Mouse (Mus musculus) olfactory bulb, adult 2 months (tissue): ENCODE data around the gene Ubn2. TPM values are rescaled to one million over a fixed set of nuclear protein-coding genes. Genes with fewer than 3 reads are reported as not detected.
"Not testable (repeated sequence)": the region's sequence is repeated elsewhere in the genome, so short reads cannot be mapped to it uniquely, and the experiment has no call there.

Experiments
- H3K27ac ChIP-seq: fragments of 200-500 bp; 2 replicates; pipeline ENCODE4 v1.5.1; 2012; ENCODE audit warnings: low read depth, low read length; ENCODE audit not compliant: insufficient read depth
- H3K4me1 ChIP-seq: fragments of 200-500 bp; 2 replicates; pipeline ENCODE4 v1.6.1; 2012; ENCODE audit warnings: low read length; ENCODE audit not compliant: control insufficient read depth, insufficient read depth
- H3K4me3 ChIP-seq: fragments of 200-500 bp; 2 replicates; pipeline ENCODE4 v1.5.1; 2012; ENCODE audit warnings: mild to moderate bottlenecking, low read depth, low read length, moderate library complexity; ENCODE audit not compliant: insufficient read depth
- CTCF ChIP-seq: fragments of 200-500 bp; IDR thresholded peaks from 2 replicates; pipeline ENCODE4 v1.5.1; 2012; ENCODE audit warnings: low read depth, mild to moderate bottlenecking, low read length, moderate library complexity; ENCODE audit not compliant: insufficient read depth
- POLR2A ChIP-seq: fragments of 200-500 bp; IDR thresholded peaks from 2 replicates; pipeline ENCODE4 v1.6.1; 2012; ENCODE audit warnings: mild to moderate bottlenecking, low read depth, low read length, moderate library complexity; ENCODE audit not compliant: insufficient read depth
- WGBS: fragments of 180-500 bp; shearing (Covaris S2); methylation state at CpG from one replicate; pipeline ENCODE4 v1.1.7; 2018; 5-methylcytosine and 5-hydroxymethylcytosine counted together
- polyA plus RNA-seq: library from polyadenylated mRNA; stranded (reverse); fragments of >200 nt; gene quantifications from 2 replicates; pipeline ENCODE4 v1.2.4, GENCODE M21; 2012; ENCODE audit warnings: low replicate concordance; ENCODE audit not compliant: missing spikeins, insufficient read depth, insufficient read length

The Ubn2 gene
- polyA plus RNA-seq, 1 experiment = not detected

- Histone ChIP-seq H3K27ac (peak overlapping the region; percentile 94), H3K4me3 (peak overlapping the region; percentile 70), H3K4me1 (no peaks in the 10 kb centered on the region)
- 2% methylated on average over 25 of the region's 25 CpGs for WGBS
- TF ChIP-seq POLR2A (no peak), CTCF (no peak)
These were observed 99.0 kb downstream of the Ubn2 start for GRCm38 (mm10) chr6:38532500-38533420.

- Histone ChIP-seq H3K4me1 (no peaks in the 10 kb centered on the region), H3K27ac (peak within 1 kb of the TSS; percentile 96), H3K4me3 (peak within 1 kb of the TSS; percentile 77)
- TF ChIP-seq CTCF = no peak
- TF ChIP-seq POLR2A = peak; percentile 73
- 3% methylated on average over 41 of the region's 41 CpGs for WGBS
These were observed 100.0 kb downstream of the Ubn2 start, which contains the start of gene Fmc1 for GRCm38 (mm10) chr6:38533428-38534405. TSS of gene Fmc1 (plus strand) at chr6:38533502.

- Histone ChIP-seq H3K4me1 (no peaks in the 10 kb centered on the region), H3K4me3 (peak overlapping the region; percentile 77), H3K27ac (peak overlapping the region; percentile 96)
- under 1% methylated on average over 53 of the region's 53 CpGs for WGBS
- TF ChIP-seq CTCF = peak; percentile 90
- TF ChIP-seq POLR2A = peak; percentile 71
These were observed 101.1 kb downstream of the Ubn2 start for GRCm38 (mm10) chr6:38534640-38535365.

GRCm38 (mm10) chr6:38535366-38535690 is 101.6 kb downstream of the Ubn2 start:
- 0% methylated on average over 9 of the region's 9 CpGs for WGBS
- H3K4me1 ChIP-seq = no peaks in the 10 kb centered on the region
- peak overlapping the region; percentile 77 for H3K4me3 ChIP-seq
- H3K27ac ChIP-seq = peak overlapping the region; percentile 96
- TF ChIP-seq CTCF = no peak
- TF ChIP-seq POLR2A = 0 out of 2 replicates have a peak, but pooled peaks have one; percentile 0

- TF ChIP-seq CTCF = no peak
- TF ChIP-seq POLR2A = no peak
- H3K27ac ChIP-seq = no peak overlapping the region
- WGBS = 84% methylated on average over 1 of the region's 1 CpGs
These were observed 102.0 kb downstream of the Ubn2 start for GRCm38 (mm10) chr6:38535788-38536187.

GRCm38 (mm10) chr6:38544141-38544540 is 110.4 kb downstream of the Ubn2 start:
- WGBS = 94% methylated on average over 5 of the region's 5 CpGs
- not testable (repeated sequence) for H3K4me3 ChIP-seq, H3K27ac ChIP-seq, H3K4me1 ChIP-seq

More at GRCm38 (mm10) chr6:38535788-38536187, 102.0 kb downstream of the Ubn2 start:
- no peaks in the 10 kb centered on the region for H3K4me1 ChIP-seq
- no peak overlapping the region for H3K4me3 ChIP-seq

- not testable (repeated sequence) for H3K27ac ChIP-seq, H3K4me3 ChIP-seq, H3K4me1 ChIP-seq
- WGBS = 87% methylated on average over 2 of the region's 2 CpGs
These were observed 113.3 kb downstream of the Ubn2 start for GRCm38 (mm10) chr6:38547005-38547404.

- H3K4me3 ChIP-seq = no peak overlapping the region
- WGBS = 91% methylated on average over 1 of the region's 1 CpGs
- H3K4me1 ChIP-seq = no peaks in the 10 kb centered on the region
- no peak overlapping the region for H3K27ac ChIP-seq
- TF ChIP-seq POLR2A (no peak), CTCF (no peak)
These were observed 114.0 kb downstream of the Ubn2 start for GRCm38 (mm10) chr6:38547707-38548106.

- H3K4me3 ChIP-seq, H3K27ac ChIP-seq, H3K4me1 ChIP-seq: not testable (repeated sequence)
- WGBS = 92% methylated on average over 7 of the region's 7 CpGs
These were observed 114.8 kb downstream of the Ubn2 start for GRCm38 (mm10) chr6:38548595-38548994.

- not testable (repeated sequence) for H3K4me3 ChIP-seq, H3K27ac ChIP-seq, H3K4me1 ChIP-seq
- 62% methylated on average over 6 of the region's 6 CpGs for WGBS
These were observed 116.1 kb downstream of the Ubn2 start for GRCm38 (mm10) chr6:38549840-38550239.
